Mouse (Mus musculus) bone marrow macrophage, adult 2 months (primary cell): ENCODE data around the gene Serpina6.

ENCODE experiments used
- CTCF ChIP-seq: IDR thresholded peaks from 2 replicates; pipeline ENCODE4 v1.5.1; 2012; ENCODE audit warnings: low read depth, mild to moderate bottlenecking, low read length, moderate library complexity
- POLR2A ChIP-seq: IDR thresholded peaks from 2 replicates; pipeline ENCODE4 v1.6.1; 2012; ENCODE audit warnings: mild to moderate bottlenecking, low read depth, low read length, borderline replicate concordance

DNA sequence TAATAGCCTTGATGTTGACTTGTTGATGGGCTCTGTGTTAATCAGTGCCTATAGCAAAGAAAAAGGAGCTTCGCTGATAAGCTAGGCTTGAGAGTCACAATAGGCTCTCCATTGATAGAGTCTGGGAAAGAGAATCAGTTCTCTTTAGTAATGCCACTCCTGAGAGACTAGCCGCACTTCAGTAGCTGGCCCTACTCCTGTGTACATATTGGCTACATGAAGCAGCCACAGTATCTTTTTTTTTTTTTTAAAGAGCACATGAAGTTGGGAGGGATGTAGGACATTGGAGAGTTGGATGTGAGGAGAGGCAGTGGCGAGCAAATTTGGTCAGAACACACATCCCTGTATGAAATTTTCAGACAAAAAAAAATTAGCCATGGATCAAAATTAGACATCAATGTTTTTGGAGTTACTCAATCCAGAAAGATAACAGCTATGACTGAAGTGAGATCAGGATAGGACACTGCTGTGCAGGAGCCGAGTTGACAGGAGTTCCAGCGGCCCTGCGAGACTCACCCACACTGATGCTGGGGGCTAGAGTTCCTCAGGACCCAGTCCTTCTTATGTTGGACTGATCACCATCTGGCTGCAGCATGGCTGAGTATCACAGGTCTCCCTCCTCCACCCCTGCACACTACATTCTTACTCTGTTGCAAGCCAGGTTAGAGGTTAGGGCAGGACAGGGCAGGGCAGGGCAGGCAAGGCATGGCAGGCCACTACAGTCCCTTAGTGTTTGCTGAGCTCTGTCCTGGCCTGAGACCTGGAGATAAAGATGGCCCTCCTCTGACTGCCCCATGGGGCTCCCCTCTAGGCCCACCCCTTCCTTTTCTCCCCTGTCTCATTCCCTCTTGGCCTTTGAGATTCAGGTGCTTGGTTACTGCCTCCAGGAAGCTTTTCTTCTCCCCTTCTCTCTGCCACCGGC lies 1.6 kb downstream of the Serpina6 start:
- no peak for TF ChIP-seq POLR2A
- TF ChIP-seq CTCF, result no peak
